Mouse (Mus musculus) adrenal gland (tissue): ENCODE data around the gene Vrk3.
"Not testable (repeated sequence)": the region's sequence is repeated elsewhere in the genome, so short reads cannot be mapped to it uniquely, and the experiment has no call there.

Experiments used
- intact Hi-C: fragments of 180-260 bp; cut with DNase I; formaldehyde crosslinking; loops from one replicate; pipeline ENCODE4 v1.15.1; 2025
- long read RNA-seq, 2 experiments: library from polyadenylated mRNA; unstranded; transcript quantifications; one replicate each; pipeline ENCODE4 v2.0.0; 2020; ENCODE audit warnings: borderline replicate concordance in 1 of 2; ENCODE audit not compliant: insufficient replicate concordance in 1 of 2

Vrk3 gene
- long read RNA-seq, experiment 1, transcript Vrk3-201 (15 exons, 1,969 nt): major isoform, 33 of 37 reads
- long read RNA-seq, experiment 1, partial matches to known transcripts: 3 of 37 reads
- long read RNA-seq, experiment 1, other reads (novel, unspliced or antisense): 1 of 37 reads
- long read RNA-seq, experiment 2, transcript Vrk3-201 (15 exons, 1,969 nt): major isoform, 33 of 42 reads
- long read RNA-seq, experiment 2, partial matches to known transcripts: 5 of 42 reads
- long read RNA-seq, experiment 2, other reads (novel, unspliced or antisense): 4 of 42 reads

DNA sequence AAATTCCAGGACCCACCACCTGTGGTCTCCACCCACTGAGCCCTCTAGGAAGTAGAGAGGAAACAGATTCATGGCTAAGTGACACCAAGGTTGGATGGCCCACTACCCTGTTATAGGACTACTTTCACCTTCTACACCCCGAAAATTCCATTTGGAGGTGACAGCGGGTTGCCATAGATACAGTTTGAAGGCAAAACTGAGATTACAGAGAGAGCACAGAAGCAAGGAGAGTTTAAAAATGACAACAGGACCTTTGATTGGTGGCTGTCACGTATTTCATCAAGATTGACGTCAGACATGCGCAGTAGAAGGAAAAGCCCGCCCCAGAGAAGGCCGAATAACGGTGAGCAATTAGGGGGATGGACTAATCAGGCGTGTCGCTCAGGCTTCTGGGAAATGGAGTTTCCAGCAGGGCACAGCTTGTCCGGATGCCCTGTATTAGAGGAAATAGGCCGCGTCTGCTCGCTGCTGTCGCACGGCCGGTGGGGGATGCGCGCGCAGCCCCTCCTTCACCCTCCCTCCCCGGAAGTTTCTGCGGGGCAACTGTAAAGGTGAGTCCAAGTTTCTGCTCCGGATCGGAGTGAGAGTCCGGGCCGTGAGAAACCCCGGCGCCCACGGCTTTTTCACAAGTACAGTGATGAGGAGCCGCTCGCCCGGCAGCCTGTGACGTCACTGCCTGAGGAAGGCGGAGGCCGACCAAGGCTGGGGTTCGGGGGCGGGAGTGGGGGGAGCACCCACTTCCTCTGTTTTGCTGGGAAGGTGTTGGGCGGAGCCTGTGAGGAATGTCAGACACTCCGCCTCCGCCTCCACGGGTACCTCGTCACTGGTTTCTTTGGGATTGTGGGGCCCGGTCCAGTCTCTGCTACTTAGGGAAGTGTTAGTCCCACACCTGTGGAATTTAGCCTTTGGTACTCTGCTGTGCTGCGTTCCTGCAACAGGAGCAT lies at the start of gene Vrk3:
Vrk3 (plus strand) TSS at position 313 of the 944 bp plus-strand sequence.
- intact Hi-C loops: loop anchor here (2.0 kb wide), 1 partner anchor 68 kb away; the partner anchor contains the start of genes Atf5, Il4i1 and Nup62

DNA sequence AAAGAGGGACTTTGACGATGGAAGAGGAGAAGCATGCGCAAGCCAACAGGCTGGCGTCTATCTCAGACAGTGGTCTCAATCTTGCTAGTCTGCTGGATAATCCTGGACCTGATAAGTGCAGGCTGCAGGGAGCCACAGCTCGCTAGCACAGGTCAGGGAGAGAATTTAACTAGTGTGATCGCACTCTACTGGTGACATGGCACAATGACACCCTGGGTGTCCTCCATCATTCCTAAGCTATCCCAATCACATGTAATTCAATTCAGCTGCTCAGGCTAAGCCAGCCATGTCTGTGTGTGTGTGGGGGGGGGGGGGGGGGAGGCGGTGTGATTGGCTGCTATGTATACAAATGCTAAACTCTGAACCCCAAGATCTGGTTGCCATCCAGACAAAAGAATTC lies 46.3 kb upstream of the Vrk3 start:
- intact Hi-C loops: no loop called here

DNA sequence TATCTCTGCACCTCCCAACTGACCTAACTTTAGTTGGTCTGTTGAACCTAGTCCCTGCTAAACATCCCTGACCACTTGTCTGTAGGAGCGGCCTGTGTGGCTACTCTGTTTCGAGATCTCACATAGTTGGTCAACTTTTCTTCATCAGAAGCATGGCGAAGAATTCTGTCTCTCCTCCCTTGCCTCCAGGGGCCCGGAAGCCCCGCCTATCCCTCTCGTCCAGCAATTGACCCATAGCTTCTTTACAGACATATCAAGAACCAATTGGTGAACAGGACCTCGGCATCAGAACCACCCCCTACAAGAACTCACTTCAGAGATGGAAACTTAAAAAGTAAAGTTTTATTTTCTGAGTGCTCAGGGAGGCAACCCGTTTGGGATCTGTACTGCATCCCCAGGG lies 45.2 kb upstream of the Vrk3 start:
- intact Hi-C loops: no loop called here

DNA sequence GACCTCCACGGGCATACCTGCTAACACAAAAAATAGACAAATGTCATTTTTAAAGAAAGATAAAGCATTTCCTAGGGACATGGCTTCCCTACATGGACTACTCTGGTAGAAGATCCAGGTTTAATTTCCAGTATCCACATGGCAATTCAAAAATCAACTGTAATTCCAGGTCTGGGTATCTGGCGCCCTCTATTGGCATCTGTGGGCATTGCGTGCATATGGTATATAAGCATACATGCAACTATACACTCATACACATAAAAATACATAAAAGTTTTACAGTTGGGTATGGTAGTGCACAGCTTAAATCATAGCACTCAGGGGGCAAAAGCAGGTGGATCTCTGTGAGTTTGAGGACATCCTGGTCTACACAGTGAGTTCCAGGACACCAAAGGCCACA lies 43.9 kb upstream of the Vrk3 start:
- intact Hi-C loops: no loop called here

DNA sequence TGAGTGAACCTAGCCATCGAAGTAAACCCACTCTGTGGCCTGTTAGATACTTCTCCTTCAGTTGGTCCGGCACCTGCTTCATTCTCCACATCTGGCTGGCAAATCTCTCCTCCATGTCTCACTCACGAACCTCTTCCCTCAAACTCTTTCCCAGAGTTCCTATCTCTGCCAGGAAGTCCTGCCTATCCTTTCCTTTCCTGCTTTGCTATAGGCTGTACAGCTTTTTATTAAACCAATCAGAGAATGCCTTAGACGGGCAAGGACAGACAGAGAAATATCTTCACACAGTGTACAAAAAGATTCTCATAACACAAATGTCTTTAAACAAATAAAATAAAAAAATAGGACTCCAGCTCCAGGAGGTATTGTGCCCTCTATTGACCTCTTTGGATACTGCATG lies 43.1 kb upstream of the Vrk3 start:
- intact Hi-C loops: no loop called here

DNA sequence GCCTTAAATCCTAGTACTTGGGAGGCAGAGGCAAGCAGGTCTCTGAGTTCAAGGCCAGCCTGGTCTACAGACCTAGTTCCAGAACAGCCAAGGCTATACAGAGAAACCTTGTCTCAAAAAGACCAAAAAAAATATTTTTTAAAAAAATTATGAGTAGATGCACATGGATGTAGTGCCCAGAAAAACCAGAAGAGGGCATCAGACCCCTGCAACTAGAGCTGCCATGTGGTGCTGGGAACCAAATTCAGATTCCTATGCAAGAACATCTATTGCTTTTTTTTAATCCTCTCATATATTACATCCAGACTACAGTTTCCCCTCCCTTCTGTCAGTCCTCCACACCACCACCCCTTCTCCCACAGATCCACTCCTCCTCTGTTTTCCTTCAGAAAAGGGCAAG lies 41.9 kb upstream of the Vrk3 start:
- intact Hi-C loops: no loop called here

DNA sequence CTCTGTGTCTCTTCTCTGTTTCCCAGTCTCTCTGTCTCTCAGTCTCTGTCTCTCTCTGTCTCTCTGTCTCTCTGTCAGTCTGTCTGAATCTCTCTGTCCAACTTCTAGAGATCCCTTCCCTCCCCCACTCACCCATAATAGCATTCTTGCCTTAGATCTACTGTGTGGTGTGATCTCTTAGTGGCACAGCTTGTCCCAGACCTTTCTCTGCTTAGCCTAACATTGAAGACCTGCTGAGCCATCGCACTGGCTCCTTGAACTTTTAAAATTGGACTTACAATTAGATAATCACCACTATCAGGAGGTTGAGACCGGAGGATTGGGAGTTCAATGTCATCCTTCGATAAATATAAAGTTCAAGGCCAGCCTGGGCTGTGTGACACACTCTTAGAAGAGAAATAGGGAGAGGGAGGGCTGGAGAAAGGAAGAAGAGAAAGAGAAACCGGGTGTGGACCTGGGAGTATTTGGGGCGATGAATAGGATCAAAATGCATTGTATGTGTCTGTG lies 41.0 kb upstream of the Vrk3 start:
- intact Hi-C loops: no loop called here

DNA sequence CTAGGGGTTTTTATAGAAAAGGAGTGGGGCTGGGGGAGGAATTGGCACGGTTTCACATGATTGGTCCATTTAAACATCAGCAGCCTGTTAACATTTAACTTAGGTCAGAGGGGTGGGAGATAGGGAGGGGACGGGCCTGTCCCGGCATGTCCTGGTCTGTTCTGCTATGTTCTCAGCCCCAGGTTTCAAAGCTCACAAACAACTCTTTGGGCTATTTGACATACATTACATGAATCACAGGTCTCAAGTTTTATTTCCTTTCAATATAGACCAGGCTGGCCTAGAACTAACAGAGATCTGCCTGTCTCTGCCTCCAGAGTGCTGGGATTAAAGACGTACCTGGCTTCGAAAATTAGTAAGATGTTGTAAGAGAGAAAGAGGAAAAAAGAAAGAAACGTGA lies 40.1 kb upstream of the Vrk3 start:
- intact Hi-C loops: not testable (repeated sequence)

DNA sequence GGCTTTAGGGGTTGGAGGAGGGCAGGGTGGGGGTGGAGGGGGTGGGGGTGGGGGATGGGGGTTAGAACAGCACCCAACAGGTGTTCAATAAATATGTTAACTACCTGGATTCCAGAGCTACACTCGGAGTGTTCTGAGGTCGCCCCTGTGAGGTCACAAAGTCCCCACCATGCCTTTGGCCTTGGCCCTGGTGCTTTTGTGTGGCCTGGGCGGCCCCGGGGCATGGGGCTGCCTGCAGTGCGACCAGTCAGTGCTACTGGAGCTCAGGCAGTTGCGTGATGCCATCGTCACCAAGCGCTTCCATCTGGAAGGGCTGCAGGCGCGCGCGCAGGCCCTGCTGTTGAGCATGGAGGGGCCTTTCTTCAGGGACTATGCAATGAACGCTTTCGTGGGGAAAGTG lies 39.6 kb upstream of the Vrk3 start, which contains the start of gene Izumo2:
Izumo2 (plus strand) TSS at position 169 of the 400 bp plus-strand sequence.
- intact Hi-C loops: no loop called here

DNA sequence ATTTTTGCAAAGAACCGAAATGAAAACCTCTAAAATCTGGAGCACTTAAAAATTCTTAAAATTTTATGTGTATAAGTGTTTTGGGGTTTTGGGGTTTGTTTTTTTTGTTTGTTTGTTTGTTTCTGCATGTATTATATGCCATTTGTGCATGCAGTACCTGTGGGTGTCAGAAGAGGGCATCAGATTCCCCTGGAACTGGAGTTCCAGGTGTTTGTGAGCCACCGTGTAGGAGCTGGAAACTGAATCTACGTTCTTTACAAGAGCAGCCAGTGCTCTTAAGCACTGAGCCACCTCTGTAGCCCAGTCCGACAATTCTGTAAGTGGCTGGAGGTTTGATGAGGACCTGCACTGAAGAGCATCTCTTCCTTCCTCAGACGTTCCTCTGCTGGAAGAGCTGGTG lies 38.3 kb upstream of the Vrk3 start:
- intact Hi-C loops: no loop called here

DNA sequence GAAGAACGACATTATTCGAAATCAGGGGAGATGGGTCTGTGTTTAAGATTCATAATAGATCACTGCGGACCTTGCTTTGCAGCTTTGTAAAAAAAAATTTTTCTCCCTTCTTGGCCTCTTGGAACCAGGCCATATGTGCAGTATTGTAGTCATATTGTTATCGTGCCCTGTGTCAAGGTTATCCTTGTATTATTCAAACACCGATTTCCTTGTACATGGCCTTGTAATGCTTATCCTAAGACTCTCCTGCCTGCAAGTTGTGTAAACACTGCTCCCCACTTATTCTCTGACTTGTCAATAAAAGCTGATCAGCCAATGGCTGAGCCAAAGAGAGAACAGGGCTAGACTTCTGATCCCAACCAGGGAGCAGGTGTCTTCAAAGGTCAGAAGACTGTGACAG lies 26.2 kb upstream of the Vrk3 start:
- intact Hi-C loops: no loop called here

DNA sequence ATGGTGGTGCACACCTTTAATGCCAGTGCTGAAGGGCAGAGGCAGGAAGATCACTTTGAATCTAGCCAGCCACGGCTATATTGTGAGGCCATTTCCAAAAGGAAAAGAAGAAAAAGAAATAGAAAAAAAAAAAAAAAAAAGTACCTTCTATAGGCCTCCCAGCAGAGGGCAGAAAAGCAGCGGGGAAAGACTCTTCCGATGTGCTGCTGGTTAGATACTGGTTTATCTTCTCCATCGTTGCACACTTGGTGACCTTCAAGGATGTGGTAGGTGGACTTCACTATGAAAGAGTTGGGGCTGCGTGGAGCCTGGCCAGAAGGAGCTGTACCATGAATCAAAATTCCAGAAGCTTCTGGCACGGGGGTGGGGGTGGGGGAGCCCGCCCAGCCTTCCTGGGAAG lies 23.9 kb upstream of the Vrk3 start:
- intact Hi-C loops: loop anchor here (2.0 kb wide), 1 partner anchor 100 kb away; no protein-coding TSS in a partner anchor

DNA sequence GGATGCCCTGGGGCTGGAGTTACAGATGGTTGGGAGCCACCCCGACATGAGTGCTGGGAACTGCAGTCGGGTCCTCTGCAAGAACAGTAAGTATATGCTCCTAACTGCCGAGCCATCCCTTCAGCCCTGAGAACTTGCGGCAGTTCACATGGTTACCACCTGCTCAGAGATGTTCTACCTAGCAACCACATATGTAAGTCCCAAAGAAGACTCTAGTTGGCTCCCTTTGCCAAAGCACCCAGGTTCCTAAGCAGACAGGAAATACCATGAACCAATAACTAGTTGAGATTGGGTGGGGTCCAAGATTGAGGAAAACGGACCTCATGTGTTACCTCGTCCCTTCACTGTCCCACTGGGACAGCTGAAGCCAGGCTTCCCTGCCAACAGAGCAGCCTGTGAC lies 21.9 kb upstream of the Vrk3 start:
- intact Hi-C loops: no loop called here

DNA sequence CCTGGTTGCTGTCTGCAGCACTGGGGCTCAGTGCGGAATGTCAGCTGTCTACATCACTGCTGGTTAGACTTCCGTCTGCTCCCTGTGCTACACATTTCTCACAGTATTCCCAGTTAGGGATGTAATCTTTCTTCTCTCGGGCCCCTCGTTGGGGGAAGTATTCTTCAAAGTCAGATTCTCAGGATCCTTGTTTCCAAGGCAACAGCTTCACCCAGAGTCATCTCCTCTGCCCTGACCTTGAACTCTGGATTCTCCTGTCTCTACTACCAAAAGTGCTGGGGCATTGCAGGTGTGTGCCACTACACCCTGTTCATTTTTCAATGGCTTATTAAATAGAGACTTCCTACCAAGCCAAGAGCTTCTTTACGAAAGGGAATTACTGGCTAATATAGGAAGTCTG lies 21.1 kb upstream of the Vrk3 start:
- intact Hi-C loops: no loop called here

DNA sequence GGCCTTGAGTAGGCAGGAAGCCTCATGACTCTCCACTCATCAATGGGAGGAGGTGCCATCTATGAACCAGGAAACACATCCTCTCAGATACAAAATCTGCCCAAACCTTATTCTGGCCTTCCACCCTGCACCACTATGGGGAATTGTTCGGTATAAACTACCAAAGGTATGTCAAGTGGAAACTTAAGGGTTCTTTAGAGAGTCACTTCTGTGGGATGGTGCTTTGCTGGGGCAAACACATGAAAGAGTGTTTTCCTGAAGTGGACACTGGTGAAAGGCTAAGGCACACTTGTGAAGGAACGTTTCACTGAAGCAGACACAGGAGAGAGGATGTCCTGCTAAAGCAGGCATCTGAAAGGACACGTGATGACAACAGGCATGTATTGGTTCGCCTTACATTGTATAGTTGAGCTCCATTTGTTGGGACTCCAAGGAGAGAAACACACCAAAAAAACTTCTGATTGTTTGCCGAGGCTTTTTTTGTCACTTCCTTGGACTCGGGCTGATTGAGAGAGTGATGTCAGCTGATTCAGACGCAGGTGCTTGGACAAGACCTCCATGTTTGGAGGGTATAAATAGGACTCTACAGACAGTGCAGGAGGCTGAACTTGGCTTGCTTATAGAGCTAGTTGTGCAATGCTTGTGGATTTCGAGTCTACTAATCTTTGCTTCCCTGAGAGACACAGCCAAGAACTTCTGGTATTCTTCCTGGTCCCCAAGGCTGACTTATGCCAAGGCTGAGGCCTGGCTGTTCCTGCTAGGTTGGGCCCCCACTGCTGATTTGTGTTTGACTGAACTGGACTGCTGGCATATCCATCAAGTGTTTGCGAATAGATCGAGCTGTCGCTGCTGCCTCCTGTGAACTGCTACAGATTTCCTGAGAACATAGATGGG lies 19.9 kb upstream of the Vrk3 start:
- intact Hi-C loops: no loop called here

DNA sequence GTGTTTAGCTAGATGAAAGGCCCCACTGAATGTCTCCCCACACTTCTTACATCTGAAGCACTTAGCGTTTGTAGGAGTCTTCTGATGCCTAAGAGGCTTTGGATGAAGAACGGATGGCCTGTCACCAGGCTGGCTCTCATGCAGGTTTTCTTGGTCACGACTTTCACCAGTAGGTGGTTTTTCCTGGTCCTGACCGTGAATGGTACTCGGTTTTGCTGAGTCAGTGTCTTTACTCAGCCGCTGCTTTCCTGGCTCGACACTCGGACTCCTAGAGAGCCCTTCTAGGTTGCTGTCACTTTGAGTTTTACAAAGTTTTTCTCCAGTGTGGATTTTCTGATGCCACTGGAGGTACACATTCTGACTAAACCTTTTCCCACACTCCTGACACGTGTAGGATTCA lies 14.5 kb upstream of the Vrk3 start:
- intact Hi-C loops: loop anchor here (5.0 kb wide), 1 partner anchor 39 kb away; no protein-coding TSS in a partner anchor

DNA sequence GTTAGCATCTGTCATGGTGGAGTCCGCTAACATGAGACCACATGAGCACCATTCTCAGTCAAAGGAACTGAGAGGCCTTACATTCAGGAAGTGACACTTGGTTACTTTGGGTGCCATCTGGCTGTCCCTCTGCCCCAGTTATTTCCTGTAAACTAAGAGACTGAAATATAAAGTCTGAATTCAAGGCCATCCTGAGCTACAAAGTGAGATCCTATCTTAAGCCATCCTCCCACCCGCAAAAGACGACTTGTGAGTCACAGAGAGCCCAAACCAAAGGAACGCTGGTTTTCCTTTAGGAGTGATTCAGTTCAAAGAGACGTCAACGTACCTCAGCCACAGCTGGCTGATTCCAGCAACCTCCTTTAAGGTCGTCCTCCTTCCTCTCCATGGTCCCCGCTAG lies 6.9 kb upstream of the Vrk3 start:
- intact Hi-C loops: no loop called here

DNA sequence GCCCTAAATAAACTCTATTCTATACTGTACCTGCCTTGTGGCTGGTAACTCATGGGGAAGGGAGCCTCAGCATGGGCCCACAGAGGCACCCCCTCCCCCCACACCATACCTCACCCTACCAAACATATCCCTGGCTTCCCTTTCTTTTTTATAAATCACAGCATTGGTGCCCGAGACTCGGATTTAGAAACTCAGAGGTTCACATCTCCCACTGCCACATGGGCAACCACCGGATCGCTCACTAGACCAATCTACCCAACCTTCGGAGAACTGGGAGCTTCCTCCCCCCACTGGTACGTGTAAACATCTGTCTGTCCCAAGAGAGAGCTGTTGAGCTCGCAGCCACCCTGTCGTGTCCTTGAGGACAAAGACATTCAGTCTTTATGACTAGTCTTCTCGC lies 3.9 kb upstream of the Vrk3 start:
- intact Hi-C loops: no loop called here

DNA sequence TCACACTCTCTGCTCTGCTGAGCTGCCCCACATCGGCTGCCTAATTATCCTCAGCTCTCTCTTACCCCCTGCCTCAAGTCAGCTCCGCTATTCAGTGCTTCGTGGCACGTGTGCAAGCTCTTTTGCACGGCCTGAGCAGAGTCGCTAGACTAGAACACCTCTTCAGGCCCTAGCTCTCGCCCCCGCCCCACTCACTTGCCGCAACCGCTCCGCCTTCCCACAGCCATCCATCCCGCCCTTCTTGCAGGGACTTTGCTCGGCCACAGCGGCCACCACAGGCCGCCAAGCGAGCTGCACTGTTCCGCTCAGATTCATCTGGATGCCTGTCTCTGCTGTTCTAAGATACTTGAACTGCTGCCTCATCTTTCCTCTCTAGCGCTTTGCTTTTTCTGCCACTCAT lies 3.1 kb upstream of the Vrk3 start:
- intact Hi-C loops: no loop called here

DNA sequence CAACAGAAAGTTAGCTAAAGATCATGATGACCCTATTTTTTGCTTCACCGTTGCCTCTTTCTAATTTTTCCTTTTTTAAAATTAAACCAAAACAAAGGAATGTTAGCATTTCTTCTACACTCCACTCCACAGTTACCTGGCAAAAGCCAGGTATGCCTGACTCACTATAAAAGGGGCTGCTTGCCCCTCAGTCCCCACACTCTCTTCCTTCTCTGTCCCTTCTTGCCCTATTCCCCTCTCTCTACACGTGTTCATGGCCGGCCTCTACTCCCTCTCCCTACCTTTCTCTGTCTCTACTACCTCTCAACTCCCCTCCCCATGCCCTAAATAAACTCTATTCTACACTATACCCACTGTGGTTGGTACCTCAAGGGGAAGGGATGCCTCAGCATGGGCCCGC lies 1.1 kb upstream of the Vrk3 start:
- intact Hi-C loops: no loop called here

DNA sequence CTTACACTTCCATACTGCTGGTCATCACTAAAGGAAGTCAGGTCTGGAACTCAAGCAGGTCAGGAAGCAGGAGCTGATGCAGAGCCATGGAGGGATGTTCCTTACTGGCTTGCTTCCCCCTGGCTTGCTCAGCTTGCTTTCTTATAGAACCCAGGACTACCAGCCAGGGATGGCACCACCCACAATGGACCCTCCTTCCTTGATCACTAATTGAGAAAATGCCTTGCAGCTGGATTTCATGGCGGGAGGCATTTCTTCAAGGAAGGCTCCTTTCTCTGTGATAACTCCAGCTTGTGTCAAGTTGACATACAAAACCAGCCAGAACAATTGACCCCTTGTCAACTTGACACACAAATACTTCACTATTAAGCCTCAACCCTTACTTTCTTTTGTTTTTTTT lies 2.7 kb downstream of the Vrk3 start, which contains the start of gene Zfp473:
Zfp473 (minus strand) TSS at position 101 of the 400 bp plus-strand sequence.
- intact Hi-C loops: not testable (repeated sequence)
